Mouse (Mus musculus) liver, adult 2 months (tissue): ENCODE results near the gene Gdpd3.
A peak's percentile ranks its signal among the peaks of the same experiment; 100 is the strongest.

Experiments used
- CTCF ChIP-seq: fragments of 200-500 bp; IDR thresholded peaks from 2 replicates; pipeline ENCODE4 v1.5.1; 2011; ENCODE audit warnings: low read depth, low read length, control low read depth
- POLR2A ChIP-seq: fragments of 200-500 bp; IDR thresholded peaks from 2 replicates; pipeline ENCODE4 v1.6.1; 2011; ENCODE audit warnings: low read length, control low read depth; ENCODE audit not compliant: insufficient read depth; ENCODE audit errors: extremely low read depth

DNA sequence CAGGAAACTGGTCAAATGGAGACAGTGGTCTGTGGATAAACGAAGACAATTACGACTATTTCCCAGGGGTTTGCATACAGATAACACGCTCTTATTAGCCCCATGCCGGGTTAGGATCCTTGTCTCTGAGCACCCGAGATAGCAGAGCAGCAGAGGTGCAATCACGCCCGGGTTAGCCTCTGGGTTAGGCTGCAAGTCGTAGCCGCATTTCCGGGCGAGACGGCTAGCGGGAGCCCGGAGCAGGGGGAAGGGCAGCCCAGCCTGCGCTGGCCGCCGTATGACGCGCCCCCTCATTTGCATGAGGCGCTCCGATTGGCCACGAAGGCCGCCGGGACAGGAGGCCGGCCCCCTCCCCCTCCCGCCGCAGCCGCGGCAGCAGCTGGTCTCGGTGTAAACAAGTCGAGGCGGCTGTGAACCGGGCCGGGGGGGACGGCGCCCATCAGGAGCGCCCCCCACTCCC lies 10.5 kb downstream of the Gdpd3 start, which contains the start of gene Ypel3:
- TF ChIP-seq POLR2A (peak; percentile 73), CTCF (no peak)
